Mouse (Mus musculus): Measurements from ENCODE around the gene Stk39. TPM values are rescaled to one million over a fixed set of nuclear protein-coding genes. Genes with fewer than 3 reads are reported as not detected.

Gene Stk39
- polyA plus RNA-seq, 1 experiment from 2014 or later: 30.0 TPM

DNA sequence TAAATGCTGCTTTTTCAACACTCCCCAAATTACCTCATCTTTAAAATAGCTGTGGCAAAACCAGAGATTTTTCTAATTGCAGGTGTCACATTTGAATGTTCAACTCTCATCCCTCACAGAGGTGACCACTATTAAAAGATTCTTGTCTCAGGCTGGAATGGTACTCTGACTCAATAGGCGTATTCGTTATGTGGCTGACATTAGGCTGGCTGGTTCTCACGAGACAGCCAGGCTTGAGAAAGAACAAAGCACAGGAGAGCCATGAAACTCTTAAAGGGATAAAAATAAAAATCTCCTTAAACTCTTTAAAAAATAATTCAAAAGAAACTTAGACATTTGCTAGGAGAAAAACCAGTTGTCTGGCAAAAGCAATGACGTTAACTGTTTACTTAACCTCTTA, 853 bp upstream of the Stk39 start:
- Histone ChIP-seq H3K9ac (ENCODE audit: low read depth, low read length) (no peak overlapping the region), H3K9me3 (ENCODE audit: control insufficient read depth, low read length) (no peaks in the 10 kb centered on the region), H3K27ac (ENCODE audit: low read depth, low read length) (no peak overlapping the region), H3K4me3 (ENCODE audit: low read length) (no peak overlapping the region), H3K36me3 (ENCODE audit: control insufficient read depth, insufficient read depth, low read length) (no peaks in the 10 kb centered on the region), H3K4me2 (replicated peaks; ENCODE audit: low read depth, low read length) (peak overlapping the region; percentile 94), H3K27me3 (ENCODE audit: control insufficient read depth, insufficient read depth, low read length) (no peaks in the 10 kb centered on the region), H3K4me1 (ENCODE audit: control insufficient read depth, insufficient read depth, low read length) (0 out of 2 replicates have a peak, but pooled peaks cover 4% of the 10 kb centered on the region)
- 30% methylated on average over 4 of the region's 4 CpGs for WGBS
- ATAC-seq (ENCODE audit: low FRiP score, low TSS enrichment): no peak

DNA sequence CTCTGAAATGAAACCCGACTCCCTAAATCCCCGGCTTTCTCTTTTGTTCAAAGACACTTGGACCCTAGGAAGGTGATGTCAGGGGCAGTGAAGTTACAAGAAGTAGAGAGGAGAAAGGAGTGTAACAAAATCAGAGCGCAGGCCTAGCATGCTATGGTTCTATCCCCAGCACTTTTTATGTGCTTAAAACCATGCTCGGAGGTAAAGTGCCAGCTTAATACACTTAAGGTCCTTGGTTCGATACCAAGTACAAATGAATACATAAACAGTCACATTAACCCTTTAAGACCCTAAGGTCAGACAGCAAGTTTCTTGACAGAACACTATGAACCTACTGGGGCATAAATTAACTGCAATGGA, 463 bp upstream of the Stk39 start:
- H3K27ac ChIP-seq (ENCODE audit: low read depth, low read length): peak overlapping the region; percentile 87; the same call in 1 of the 2 replicates

DNA sequence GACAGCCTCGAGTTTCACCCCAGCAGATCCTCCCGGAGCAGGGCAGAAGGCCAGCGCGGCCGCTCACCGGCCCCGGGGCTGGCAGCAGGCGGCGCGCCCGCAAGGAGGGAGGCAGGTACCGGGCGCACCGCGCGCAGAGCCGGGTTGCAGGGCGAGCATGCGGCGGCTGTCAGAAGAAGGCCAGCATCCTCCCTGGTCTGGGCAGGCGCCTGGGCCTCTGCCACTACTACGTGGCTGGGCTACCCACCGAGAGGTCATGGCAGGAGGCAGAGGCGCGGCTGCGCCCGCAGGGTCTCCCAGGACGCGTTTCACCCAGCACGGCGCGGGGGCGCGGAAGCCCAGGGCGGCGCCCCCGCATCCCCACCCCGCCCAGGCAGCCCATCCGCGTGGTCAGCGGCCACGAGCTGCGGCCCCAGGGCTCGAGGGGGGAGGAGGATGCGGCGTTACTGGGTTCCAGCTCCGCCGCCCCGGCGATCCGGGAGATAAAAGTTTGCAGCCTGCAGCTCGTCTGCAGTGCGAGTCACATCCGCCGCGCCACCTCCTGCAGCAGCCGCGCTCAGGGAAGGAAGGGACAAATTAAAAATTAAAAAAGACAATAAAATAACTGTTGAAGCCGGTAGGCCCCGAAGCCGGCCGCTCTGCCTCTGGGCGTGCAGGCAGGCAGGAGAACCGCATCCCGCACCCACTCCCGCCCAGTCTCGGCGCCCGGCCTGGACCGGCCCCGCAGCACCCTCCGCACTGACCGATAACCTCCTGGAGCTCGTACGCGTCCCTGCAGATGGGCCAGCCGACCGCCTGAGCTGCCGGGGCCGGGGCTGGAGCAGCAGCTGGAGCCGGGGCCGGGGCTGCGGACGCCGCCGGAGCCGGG, 943 bp downstream of the Stk39 start:
- no peaks in the 10 kb centered on the region for H3K36me3 ChIP-seq (ENCODE audit: control insufficient read depth, insufficient read depth, low read length)
- WGBS: under 1% methylated on average over 78 of the region's 87 CpGs
- peak overlapping the region; percentile 94 for H3K4me2 ChIP-seq (replicated peaks; ENCODE audit: low read depth, low read length)
- no peaks in the 10 kb centered on the region for H3K27me3 ChIP-seq (ENCODE audit: control insufficient read depth, insufficient read depth, low read length)
- peak overlapping the region; percentile 91 for H3K9ac ChIP-seq (ENCODE audit: low read depth, low read length)
- H3K27ac ChIP-seq (ENCODE audit: low read depth, low read length): peak overlapping the region; percentile 87
- H3K9me3 ChIP-seq (ENCODE audit: control insufficient read depth, low read length): no peaks in the 10 kb centered on the region
- peaks cover 18% of the 10 kb centered on the region for H3K4me1 ChIP-seq (ENCODE audit: control insufficient read depth, insufficient read depth, low read length)
- H3K4me3 ChIP-seq (ENCODE audit: low read length): peak overlapping the region; percentile 91
- ATAC-seq (ENCODE audit: low FRiP score, low TSS enrichment): peak; percentile 78

More for the DNA sequence above, 463 bp upstream of the Stk39 start:
- Histone ChIP-seq H3K36me3 (ENCODE audit: control insufficient read depth, insufficient read depth, low read length) (no peaks in the 10 kb centered on the region), H3K4me2 (replicated peaks; ENCODE audit: low read depth, low read length) (peak overlapping the region; percentile 94), H3K27me3 (ENCODE audit: control insufficient read depth, insufficient read depth, low read length) (no peaks in the 10 kb centered on the region), H3K9me3 (ENCODE audit: control insufficient read depth, low read length) (no peaks in the 10 kb centered on the region), H3K4me3 (ENCODE audit: low read length) (peak overlapping the region; percentile 91), H3K4me1 (ENCODE audit: control insufficient read depth, insufficient read depth, low read length) (peaks cover 6% of the 10 kb centered on the region), H3K9ac (ENCODE audit: low read depth, low read length) (peak overlapping the region; percentile 91; the same call in 1 of the 2 replicates)
- peak; percentile 4; the same call in 1 of the 2 replicates for ATAC-seq (ENCODE audit: low FRiP score, low TSS enrichment)
- WGBS: under 1% methylated on average over 5 of the region's 5 CpGs

GRCm38 (mm10) chr2:68469491-68469890, 2.6 kb downstream of the Stk39 start:
- no peaks in the 10 kb centered on the region for H3K27me3 ChIP-seq (ENCODE audit: control insufficient read depth, insufficient read depth, low read length)
- 71% methylated on average over 3 of the region's 3 CpGs for WGBS

DNA sequence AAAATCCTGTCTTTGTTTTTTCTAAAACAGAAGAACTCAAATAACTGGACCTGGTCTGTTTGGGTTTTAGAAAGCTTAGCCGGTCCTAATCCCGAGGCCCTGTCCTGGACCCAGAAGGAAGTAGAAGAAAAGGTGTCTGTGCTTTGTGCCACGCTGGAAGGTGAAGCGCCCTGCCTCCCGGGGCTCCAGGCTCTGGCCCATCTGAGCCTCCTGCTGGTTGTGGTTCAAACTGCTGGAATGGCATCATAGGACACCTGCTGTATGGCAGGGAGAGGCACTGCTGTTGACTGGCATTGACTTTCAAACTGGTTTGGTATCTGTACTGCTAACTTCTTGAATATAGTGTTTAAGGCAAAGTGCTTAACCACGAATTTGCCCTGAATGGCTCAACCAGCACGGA, 3.4 kb downstream of the Stk39 start:
- Histone ChIP-seq H3K36me3 (ENCODE audit: control insufficient read depth, insufficient read depth, low read length) (no peaks in the 10 kb centered on the region), H3K4me3 (ENCODE audit: low read length) (no peak overlapping the region), H3K4me2 (replicated peaks; ENCODE audit: low read depth, low read length) (no peak overlapping the region), H3K9ac (ENCODE audit: low read depth, low read length) (no peak overlapping the region), H3K9me3 (ENCODE audit: control insufficient read depth, low read length) (no peaks in the 10 kb centered on the region), H3K27me3 (ENCODE audit: control insufficient read depth, insufficient read depth, low read length) (no peaks in the 10 kb centered on the region), H3K4me1 (ENCODE audit: control insufficient read depth, insufficient read depth, low read length) (peaks cover 25% of the 10 kb centered on the region), H3K27ac (ENCODE audit: low read depth, low read length) (no peak overlapping the region)
- ATAC-seq (ENCODE audit: low FRiP score, low TSS enrichment): no peak
- WGBS: 65% methylated on average over 7 of the region's 7 CpGs

More at GRCm38 (mm10) chr2:68469491-68469890, 2.6 kb downstream of the Stk39 start:
- H3K27ac ChIP-seq (ENCODE audit: low read depth, low read length): no peak overlapping the region
- no peak for ATAC-seq (ENCODE audit: low FRiP score, low TSS enrichment)
- peaks cover 21% of the 10 kb centered on the region for H3K4me1 ChIP-seq (ENCODE audit: control insufficient read depth, insufficient read depth, low read length)
- H3K9ac ChIP-seq (ENCODE audit: low read depth, low read length): no peak overlapping the region
- no peaks in the 10 kb centered on the region for H3K9me3 ChIP-seq (ENCODE audit: control insufficient read depth, low read length)
- H3K4me2 ChIP-seq (replicated peaks; ENCODE audit: low read depth, low read length): no peak overlapping the region
- H3K4me3 ChIP-seq (ENCODE audit: low read length): no peak overlapping the region
- H3K36me3 ChIP-seq (ENCODE audit: control insufficient read depth, insufficient read depth, low read length): no peaks in the 10 kb centered on the region

- no peaks in the 10 kb centered on the region for H3K9me3 ChIP-seq (ENCODE audit: control insufficient read depth, low read length)
- H3K4me1 ChIP-seq (ENCODE audit: control insufficient read depth, insufficient read depth, low read length): peaks cover 25% of the 10 kb centered on the region
- no peak overlapping the region for H3K4me2 ChIP-seq (replicated peaks; ENCODE audit: low read depth, low read length)
- ATAC-seq (ENCODE audit: low FRiP score, low TSS enrichment): no peak
- H3K27me3 ChIP-seq (ENCODE audit: control insufficient read depth, insufficient read depth, low read length): no peaks in the 10 kb centered on the region
- H3K4me3 ChIP-seq (ENCODE audit: low read length): no peak overlapping the region
- H3K36me3 ChIP-seq (ENCODE audit: control insufficient read depth, insufficient read depth, low read length): no peaks in the 10 kb centered on the region
- no peak overlapping the region for H3K27ac ChIP-seq (ENCODE audit: low read depth, low read length)
- WGBS: 86% methylated on average over 14 of the region's 14 CpGs
- no peak overlapping the region for H3K9ac ChIP-seq (ENCODE audit: low read depth, low read length)
Measured at GRCm38 (mm10) chr2:68468259-68468658, 3.8 kb downstream of the Stk39 start.

DNA sequence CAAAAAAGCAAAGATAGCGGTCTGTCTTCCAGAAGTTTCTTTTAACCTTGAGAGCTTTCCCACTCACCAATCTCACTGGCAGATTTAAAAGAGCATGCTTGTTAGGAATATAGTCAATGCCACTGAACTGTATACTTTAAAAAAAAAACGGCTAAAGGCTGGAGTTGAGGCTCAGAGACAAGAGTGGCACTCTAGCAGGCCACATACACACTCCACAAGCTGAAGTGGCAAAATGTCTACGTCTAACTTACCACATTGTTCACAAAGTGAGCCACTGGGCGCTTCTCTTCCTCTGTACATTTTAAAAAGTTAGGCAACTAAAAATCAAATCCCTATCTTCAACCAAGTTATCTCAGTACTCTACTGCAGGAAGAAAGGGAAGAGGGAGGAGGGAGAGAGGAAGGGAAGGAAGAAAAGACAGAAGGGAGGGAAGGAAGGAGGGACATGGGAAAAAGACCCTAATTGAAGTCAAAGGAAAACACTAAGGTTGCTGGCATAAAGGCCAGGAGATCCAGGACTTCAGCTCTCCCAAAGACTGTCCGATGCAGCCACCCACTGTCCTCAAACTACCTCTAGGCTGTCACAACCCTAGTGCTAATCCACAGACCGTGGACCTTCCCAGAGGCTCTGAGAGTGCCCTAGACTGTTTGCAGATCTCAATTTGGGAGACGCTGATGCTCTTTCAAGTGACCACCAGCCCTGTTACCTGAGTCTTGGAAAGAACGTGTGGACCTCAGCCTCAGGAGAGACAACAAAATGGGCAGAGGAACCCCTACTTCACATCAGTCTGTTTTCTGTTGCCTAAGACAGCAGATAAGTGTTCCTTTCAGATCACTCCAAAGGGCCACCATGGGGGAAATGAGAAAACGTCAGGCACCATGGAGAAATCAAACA, 4.7 kb downstream of the Stk39 start:
- no peak overlapping the region for H3K27ac ChIP-seq (ENCODE audit: low read depth, low read length)
- H3K4me2 ChIP-seq (replicated peaks; ENCODE audit: low read depth, low read length): no peak overlapping the region
- no peak for ATAC-seq (ENCODE audit: low FRiP score, low TSS enrichment)
- H3K36me3 ChIP-seq (ENCODE audit: control insufficient read depth, insufficient read depth, low read length): no peaks in the 10 kb centered on the region
- peaks cover 25% of the 10 kb centered on the region for H3K4me1 ChIP-seq (ENCODE audit: control insufficient read depth, insufficient read depth, low read length)
- no peaks in the 10 kb centered on the region for H3K9me3 ChIP-seq (ENCODE audit: control insufficient read depth, low read length)
- WGBS: 72% methylated on average over 9 of the region's 9 CpGs
- H3K27me3 ChIP-seq (ENCODE audit: control insufficient read depth, insufficient read depth, low read length): no peaks in the 10 kb centered on the region
- H3K4me3 ChIP-seq (ENCODE audit: low read length): no peak overlapping the region
- H3K9ac ChIP-seq (ENCODE audit: low read depth, low read length): no peak overlapping the region

DNA sequence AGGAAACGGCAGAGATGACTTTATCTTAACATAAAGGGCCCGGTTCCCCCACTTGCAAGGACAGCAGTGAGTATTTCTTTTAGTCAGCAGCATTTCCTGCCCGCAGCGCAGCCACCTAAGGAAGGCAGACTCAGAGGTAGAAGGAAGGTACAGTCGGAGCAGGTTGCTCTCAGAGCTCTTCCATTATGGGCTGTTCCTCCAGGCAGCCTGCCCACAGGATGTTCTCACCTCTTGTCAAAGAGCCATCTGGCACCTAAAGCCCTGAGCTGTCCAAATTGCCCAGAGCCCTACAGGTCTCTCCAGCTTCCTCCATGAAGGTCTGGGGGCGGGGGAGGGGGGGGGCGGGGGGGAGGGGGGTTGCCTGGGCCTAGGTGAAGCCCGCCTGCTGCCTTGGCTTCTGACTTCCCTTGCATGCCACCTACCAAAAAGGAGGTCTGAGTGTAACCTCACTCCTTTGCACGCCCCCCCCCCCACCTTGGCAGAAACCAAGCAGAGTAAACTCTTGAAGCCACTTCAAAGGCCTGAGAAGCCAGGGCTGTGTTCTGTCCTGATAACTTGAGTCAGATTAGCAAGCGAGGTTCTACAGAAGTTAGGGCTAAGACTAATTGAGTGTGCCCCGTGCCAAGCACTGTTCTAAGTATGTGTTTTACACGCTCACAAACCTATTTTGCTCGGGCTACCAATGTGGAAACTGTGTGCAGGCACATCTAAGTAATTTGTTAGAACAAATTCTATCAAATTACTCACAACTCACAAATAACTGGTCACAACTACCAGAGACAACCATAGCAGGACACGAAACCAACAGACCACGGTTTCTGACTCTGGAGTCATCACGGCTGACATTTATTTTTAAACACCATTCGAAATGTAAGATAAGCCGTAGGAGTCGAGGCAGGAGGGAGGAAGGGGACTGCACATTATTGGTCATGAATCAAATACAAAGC, 5.7 kb downstream of the Stk39 start:
- Histone ChIP-seq H3K9me3 (ENCODE audit: control insufficient read depth, low read length) (no peaks in the 10 kb centered on the region), H3K4me2 (replicated peaks; ENCODE audit: low read depth, low read length) (no peak overlapping the region), H3K27me3 (ENCODE audit: control insufficient read depth, insufficient read depth, low read length) (no peaks in the 10 kb centered on the region), H3K4me1 (ENCODE audit: control insufficient read depth, insufficient read depth, low read length) (peaks cover 25% of the 10 kb centered on the region), H3K36me3 (ENCODE audit: control insufficient read depth, insufficient read depth, low read length) (no peaks in the 10 kb centered on the region), H3K27ac (ENCODE audit: low read depth, low read length) (no peak overlapping the region), H3K9ac (ENCODE audit: low read depth, low read length) (no peak overlapping the region), H3K4me3 (ENCODE audit: low read length) (no peak overlapping the region)
- WGBS: 43% methylated on average over 19 of the region's 19 CpGs
- no peak for ATAC-seq (ENCODE audit: low FRiP score, low TSS enrichment)

All from kidney, embryonic 14.5 days (tissue).